Mouse (Mus musculus) neutrophil, adult 83 days (primary cell): Measurements from ENCODE around the gene Kif24. TPM values are rescaled to one million over a fixed set of nuclear protein-coding genes. Genes with fewer than 3 reads are reported as not detected.

ENCODE experiments used
- total RNA-seq, 2 experiments: library from RNA; stranded (reverse); gene quantifications; one replicate each; pipeline ENCODE4 v1.2.4; 2023

Gene Kif24
- 10 to 100 TPM in 1 of 2 experiments, 1 to 10 TPM in 1; 9.7 to 11.7 TPM for total RNA-seq

DNA sequence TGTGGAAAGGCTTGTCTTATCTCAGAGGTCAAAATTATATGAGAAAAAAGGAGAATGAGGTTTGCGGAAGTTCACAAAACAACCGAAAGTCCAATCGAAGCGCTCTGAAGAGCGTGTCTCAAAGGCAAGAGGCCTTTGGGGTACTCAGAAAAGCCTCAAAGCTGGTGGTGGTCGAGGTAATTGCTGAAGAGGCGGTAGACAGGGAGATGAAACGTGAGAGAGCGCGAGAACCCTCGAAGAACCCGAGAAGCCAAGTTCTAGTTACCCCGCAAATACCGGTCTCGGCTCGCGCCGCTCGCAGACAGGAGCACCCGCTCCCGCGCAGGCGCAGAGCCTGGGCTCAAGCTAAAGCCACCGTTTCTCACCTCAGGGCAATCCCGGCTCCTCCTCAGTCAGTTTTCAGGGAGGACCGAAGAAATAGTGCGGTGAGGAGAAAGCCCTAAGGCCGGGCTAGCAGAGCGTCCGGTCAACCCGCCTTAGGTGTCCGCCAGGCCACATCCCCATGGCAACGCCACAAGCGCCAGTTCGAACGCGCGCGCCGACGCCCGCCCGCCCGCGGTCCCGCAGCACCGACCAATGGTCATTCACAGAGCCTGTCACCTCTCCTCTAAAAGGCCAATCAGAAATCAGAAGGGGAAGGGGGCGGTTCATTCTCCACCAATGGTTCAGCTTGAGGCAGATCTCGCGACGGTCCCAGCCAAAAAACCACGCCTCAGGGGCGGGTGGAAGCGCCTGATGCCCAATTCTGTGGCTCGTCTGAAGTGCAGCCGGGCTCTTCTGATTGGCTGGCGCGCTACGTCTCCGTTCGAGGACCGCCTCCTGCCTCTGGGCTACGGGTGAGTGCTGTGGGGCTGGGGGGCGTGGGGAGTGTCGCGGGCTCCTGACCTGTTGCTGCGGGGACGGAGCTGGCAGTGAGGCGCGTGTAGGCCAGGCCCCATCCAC is at the start of gene Kif24, which contains the start of gene Nudt2:
Gene Kif24, minus strand, starts transcription at position 543 of the 942 bp plus-strand sequence.
Gene Nudt2, plus strand, starts transcription at position 807 of the 942 bp plus-strand sequence.

DNA sequence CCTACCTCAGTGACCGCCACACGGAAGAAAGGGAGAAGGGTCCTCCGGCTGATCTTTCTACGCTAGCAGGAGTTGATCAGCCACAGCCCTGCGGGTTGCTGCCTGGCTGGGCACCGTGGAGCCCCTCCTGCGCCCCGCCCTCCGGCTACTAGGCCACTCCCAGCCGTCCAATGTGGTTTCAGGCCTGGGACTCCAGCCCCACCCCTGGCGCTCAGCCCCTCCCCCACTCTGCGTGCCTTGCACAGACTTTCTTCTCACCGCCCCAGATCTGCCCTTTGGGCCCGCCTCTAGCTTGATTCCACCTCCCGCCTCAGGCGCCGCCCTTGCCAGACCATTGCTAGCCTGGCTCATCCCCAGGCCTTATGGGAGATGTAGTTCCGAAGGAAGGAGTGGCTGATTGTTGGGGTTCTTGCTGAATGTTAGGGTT is 38.3 kb upstream of the Kif24 start, which contains the start of gene AI464131:
Gene AI464131, minus strand, starts transcription at position 91 of the 427 bp plus-strand sequence.

DNA sequence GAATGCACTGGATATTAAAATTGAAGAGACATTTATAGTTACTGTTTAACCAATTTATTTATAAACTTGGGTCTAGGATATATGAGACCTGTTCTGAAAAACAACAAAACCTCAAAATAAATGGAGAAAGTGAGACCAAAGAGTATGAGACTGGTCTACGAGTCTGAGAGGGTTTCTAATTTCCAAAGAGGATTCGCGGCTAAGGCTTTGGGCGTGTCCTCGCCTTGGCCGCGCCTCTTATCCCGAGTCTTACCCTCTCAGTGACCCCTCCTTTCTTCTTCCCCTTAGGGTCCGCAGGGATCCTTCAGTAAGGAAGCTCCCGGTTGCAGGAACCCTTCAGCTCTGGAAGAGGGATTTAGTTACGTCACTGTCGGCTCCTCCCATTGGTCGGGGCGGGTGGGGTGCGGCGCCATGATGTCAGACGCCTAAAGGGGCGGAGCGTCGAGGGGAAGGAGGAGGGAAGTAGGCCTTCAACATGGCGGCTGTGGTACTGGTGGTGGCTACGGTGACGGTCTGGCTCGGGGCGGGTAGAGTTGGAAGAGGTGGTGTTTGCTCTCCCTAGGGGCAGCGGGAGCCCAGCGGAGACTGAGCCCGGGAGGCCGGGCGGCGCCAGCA is 116.0 kb downstream of the Kif24 start, which contains the start of gene Ubap1:
Gene Ubap1, plus strand, starts transcription at position 413 of the 615 bp plus-strand sequence.

Other genes starting within 250 kb of the Kif24 start
- gene Ubap2, start 189.7 kb downstream of the Kif24 start, total RNA-seq: 10 to 100 TPM; 33.3 to 36.1 TPM
- gene Dcaf12, start 150.0 kb downstream of the Kif24 start, total RNA-seq: 10 to 100 TPM; 69.8 to 77.3 TPM
- 10 to 100 TPM; 50.5 to 73.9 TPM for gene Ubap1, start 115.9 kb downstream of the Kif24 start, total RNA-seq
- gene Nudt2, start 264 bp upstream of the Kif24 start, total RNA-seq: 1 to 10 TPM; 4.0 to 4.9 TPM
- under 1 TPM in 1 of 2 experiments, not detected in 1; 0.13 TPM for gene AI464131, start 38.2 kb upstream of the Kif24 start, total RNA-seq
- gene 1110017D15Rik, start 52.4 kb upstream of the Kif24 start, total RNA-seq: not detected
- gene Fam219a, start 104.7 kb upstream of the Kif24 start, total RNA-seq: 10 to 100 TPM; 17.3 to 21.2 TPM
- not detected for gene Dnaic1, start 104.9 kb upstream of the Kif24 start, total RNA-seq
- gene Enho, start 175.4 kb upstream of the Kif24 start, total RNA-seq: not detected
- gene Cntfr, start 232.2 kb upstream of the Kif24 start, total RNA-seq: not detected
- 10 to 100 TPM in 1 of 2 experiments, 1 to 10 TPM in 1; 5.9 to 10.2 TPM for gene Il11ra1, start 235.1 kb upstream of the Kif24 start, total RNA-seq
- gene Rpp25l, start 248.6 kb upstream of the Kif24 start, total RNA-seq: 10 to 100 TPM; 16.5 to 18.3 TPM